Mouse (Mus musculus) brain, embryonic 14.5 days (tissue): ENCODE results near the gene Grid2ip.

Experiments used
- CTCF ChIP-seq: fragments of 200-500 bp; IDR thresholded peaks from 2 replicates; pipeline ENCODE4 v1.5.1; 2012; ENCODE audit warnings: inconsistent platforms, mild to moderate bottlenecking, moderate library complexity, borderline replicate concordance; ENCODE audit not compliant: insufficient read depth, insufficient read length; ENCODE audit errors: extremely low read depth
- POLR2A ChIP-seq: fragments of 200-500 bp; IDR thresholded peaks from 2 replicates; pipeline ENCODE4 v1.6.1; 2012; ENCODE audit warnings: mild to moderate bottlenecking, inconsistent platforms, borderline replicate concordance; ENCODE audit not compliant: poor library complexity, insufficient read depth, insufficient read length, severe bottlenecking; ENCODE audit errors: extremely low read depth

GRCm38 (mm10) chr5:143314730-143315513 lies 42.2 kb upstream of the Grid2ip start, which contains the start of gene E130309D02Rik:
- TF ChIP-seq CTCF (peak; percentile 86), POLR2A (peak; percentile 98)
